Comparison of ENCODE assay signal across 15 mouse cellular contexts in the genomic region with DNA sequence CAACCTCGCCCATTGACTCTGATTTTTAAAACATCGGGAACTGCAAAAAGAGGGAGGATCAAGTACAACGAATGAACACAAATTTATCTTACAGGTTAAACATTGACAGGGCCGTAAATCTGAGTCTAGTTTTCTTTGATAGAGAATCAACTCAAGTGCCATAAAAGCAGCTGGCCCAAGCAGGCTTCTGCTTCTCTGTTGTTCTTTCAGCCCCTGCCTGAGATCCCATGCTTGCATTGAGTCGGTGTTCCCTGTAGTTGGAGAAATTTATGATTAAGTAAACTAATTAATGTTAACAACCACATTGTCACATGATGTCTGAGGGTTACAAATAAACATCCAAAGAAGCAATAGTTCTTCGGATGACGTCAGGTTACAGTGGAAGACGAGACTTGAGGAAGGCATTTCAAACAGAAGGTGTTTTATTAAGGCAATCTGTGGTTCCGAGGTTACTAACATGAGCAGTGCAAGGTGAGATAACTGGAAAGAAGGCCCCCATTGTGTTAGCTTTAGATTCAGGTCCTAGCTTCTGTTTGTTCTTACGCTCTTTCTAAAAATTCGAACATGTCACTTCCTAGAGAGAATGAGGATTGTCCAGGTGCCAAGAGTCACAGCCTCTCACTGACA.
"Had no signal": no experiment of that assay in that cellular context is flagged by ENCODE, and none has a peak within 500 bp of the region (broad histone marks: within the 10 kb centered on the region; RNA-seq: fewer than 3 reads in every experiment).

No protein-coding gene starts in this region.

- H3K27ac ChIP-seq: liver, embryonic 13.5 days; midbrain, embryonic 13.5 days; neural tube, embryonic 13.5 days had no signal

- DNase-seq: kidney, adult 8-10 months; kidney, postnatal 10 days; kidney, postnatal 36 days; liver, embryonic 13.5 days; lung, adult 2 months; lung, postnatal 14 days; lung, postnatal 4 days; retina, postnatal 1 day; right cerebral cortex, postnatal 25 days; thymus, adult 18-20 months; thymus, postnatal 36 days had no signal

- H3K4me2 ChIP-seq: liver, embryonic 13.5 days; midbrain, embryonic 13.5 days; neural tube, embryonic 13.5 days had no signal

- H3K4me1 ChIP-seq: liver, embryonic 13.5 days; midbrain, embryonic 13.5 days; neural tube, embryonic 13.5 days had no signal

- H3K36me3 ChIP-seq: liver, embryonic 13.5 days; midbrain, embryonic 13.5 days; neural tube, embryonic 13.5 days had no signal

- H3K4me3 ChIP-seq: liver, embryonic 13.5 days; midbrain, embryonic 13.5 days; myocyte; neural tube, embryonic 13.5 days had no signal

- ATAC-seq: midbrain, embryonic 13.5 days; midbrain, embryonic 16.5 days had no signal

- H3K27me3 ChIP-seq: liver, embryonic 13.5 days; midbrain, embryonic 13.5 days; neural tube, embryonic 13.5 days had no signal

- H3K9ac ChIP-seq: liver, embryonic 13.5 days; midbrain, embryonic 13.5 days; neural tube, embryonic 13.5 days had no signal

- H3K9me3 ChIP-seq: liver, embryonic 13.5 days; midbrain, embryonic 13.5 days; neural tube, embryonic 13.5 days had no signal
